Mouse (Mus musculus) left cerebral cortex, adult 6 months (tissue): ENCODE data around the gene Pld1. TPM values are rescaled to one million over a fixed set of nuclear protein-coding genes. Genes with fewer than 3 reads are reported as not detected.

Experiments used
- long read RNA-seq, 2 experiments: library from polyadenylated mRNA; unstranded; transcript quantifications; one replicate each; pipeline ENCODE4 v2.0.0; 2019 to 2020
- polyA plus RNA-seq: library from polyadenylated mRNA; unstranded; fragments of <200 nt; fragmentation: Nextera tagmentation; gene quantifications from 2 replicates; pipeline ENCODE4 v1.2.3, GENCODE M21; 2021

Gene Pld1
- 2.8 and 7.7 TPM in 2 replicates for polyA plus RNA-seq
- long read RNA-seq, experiment 1, partial matches to known transcripts = 0 of 2 reads
- long read RNA-seq, experiment 1, other reads (novel, unspliced or antisense) = 2 of 2 reads
- long read RNA-seq, experiment 2, partial matches to known transcripts = 0 of 1 reads
- long read RNA-seq, experiment 2, other reads (novel, unspliced or antisense) = 1 of 1 reads

GRCm38 (mm10) chr3:27938381-27939323, at the start of gene Pld1:
Gene Pld1, plus strand, starts transcription at chr3:27938695.

GRCm38 (mm10) chr3:27896318-27896892, 42.1 kb upstream of the Pld1 start, which contains the start of gene Tmem212:
Gene Tmem212, minus strand, starts transcription at chr3:27896368.

Other genes with a start within 250 kb of the Pld1 start
- gene Fndc3b, start 227.4 kb upstream of the Pld1 start, polyA plus RNA-seq = 1.9 and 3.2 TPM in 2 replicates
- 7.1 and 7.6 TPM in 2 replicates for gene Tmem212, start 42.3 kb upstream of the Pld1 start, polyA plus RNA-seq